8 mouse cellular contexts compared by ENCODE assay signal in the genomic region with DNA sequence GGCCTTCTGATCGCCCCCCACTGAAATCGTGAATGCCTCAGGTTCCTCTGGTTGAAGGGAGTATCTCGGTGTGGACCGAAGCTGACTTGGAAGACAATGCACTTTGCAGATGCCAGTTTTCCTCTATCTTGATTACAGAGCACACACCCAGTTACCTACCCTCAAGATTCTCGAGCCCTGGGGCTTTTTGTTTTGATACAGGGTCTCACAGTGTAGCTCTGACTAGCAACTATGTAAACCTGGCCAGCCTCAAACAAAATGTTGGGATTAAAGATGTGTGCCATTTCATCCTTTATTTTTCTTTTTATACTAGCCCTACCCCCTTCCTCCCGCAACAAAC. TPM values are rescaled to one million over a fixed set of nuclear protein-coding genes. Genes with fewer than 3 reads are reported as not detected.
DNase-seq lines count a peak whose midpoint lies in the region; ATAC-seq and TF ChIP-seq lines count a peak whose summit lies in the region.

No protein-coding gene starts in this region.

- no peak for ATAC-seq in embryonic facial prominence, embryonic 15.5 days (ENCODE audit: insufficient number of reproducible peaks, low FRiP score, low TSS enrichment, low read depth)
- ATAC-seq in intestine, postnatal 0 days = peak; percentile 13
- no peak; the same call in 1 of the 2 replicates for ATAC-seq in neural tube, embryonic 14.5 days (ENCODE audit: low read depth)

- no peak for DNase-seq in lung, adult 2 months
- DNase-seq in lung, postnatal 10 days = no peak
- DNase-seq in thymus, postnatal 36 days = no peak
- DNase-seq in ovary, postnatal 10 days (ENCODE audit: low spot score) = no peak
- no peak for DNase-seq in adrenal gland, postnatal 14 days

- H3K27ac ChIP-seq in embryonic facial prominence, embryonic 15.5 days (replicated peaks) = peak overlapping the region; percentile 87
- H3K27ac ChIP-seq in intestine, postnatal 0 days (ENCODE audit: low read depth, low read length) = no peak overlapping the region
- H3K27ac ChIP-seq in neural tube, embryonic 14.5 days (ENCODE audit: low read depth, low read length) = peak overlapping the region; percentile 60

- 17% methylated on average over 6 of the region's 6 CpGs for WGBS in lung, adult 2 months
- WGBS in embryonic facial prominence, embryonic 15.5 days = 15% methylated on average over 6 of the region's 6 CpGs
- WGBS in intestine, postnatal 0 days = 12% methylated on average over 6 of the region's 6 CpGs
- 15% methylated on average over 6 of the region's 6 CpGs for WGBS in neural tube, embryonic 14.5 days

- H3K27me3 ChIP-seq in embryonic facial prominence, embryonic 15.5 days = no peaks in the 10 kb centered on the region
- no peaks in the 10 kb centered on the region for H3K27me3 ChIP-seq in intestine, postnatal 0 days (replicated peaks; ENCODE audit: control insufficient read depth, insufficient read depth, low read length)
- H3K27me3 ChIP-seq in neural tube, embryonic 14.5 days (ENCODE audit: control insufficient read depth, insufficient read depth, low read length) = no peaks in the 10 kb centered on the region

- TF ChIP-seq POLR2A in lung, adult 2 months (IDR thresholded peaks at IDR 0.05; ENCODE audit: borderline replicate concordance, extremely low read depth, low read depth, low read length) = no peak

- H3K4me1 ChIP-seq in lung, adult 2 months (ENCODE audit: control insufficient read depth, insufficient read depth, low read length) = peaks cover 2% of the 10 kb centered on the region
- H3K4me1 ChIP-seq in embryonic facial prominence, embryonic 15.5 days = peaks cover 23% of the 10 kb centered on the region
- peaks cover 6% of the 10 kb centered on the region; the same call in 1 of the 2 replicates for H3K4me1 ChIP-seq in intestine, postnatal 0 days (replicated peaks; ENCODE audit: control insufficient read depth, insufficient read depth, low read length)
- H3K4me1 ChIP-seq in neural tube, embryonic 14.5 days (ENCODE audit: control insufficient read depth, insufficient read depth, low read length) = peaks cover 21% of the 10 kb centered on the region

- peak overlapping the region; percentile 77; the same call in 1 of the 2 replicates for H3K9ac ChIP-seq in embryonic facial prominence, embryonic 15.5 days
- H3K9ac ChIP-seq in intestine, postnatal 0 days (ENCODE audit: low read depth, low read length) = peak overlapping the region; percentile 66; the same call in 1 of the 2 replicates
- H3K9ac ChIP-seq in neural tube, embryonic 14.5 days (replicated peaks; ENCODE audit: low read depth, low read length) = peak overlapping the region; percentile 60

- H3K36me3 ChIP-seq in embryonic facial prominence, embryonic 15.5 days = 0 out of 2 replicates have a peak, but pooled peaks cover 2% of the 10 kb centered on the region
- no peaks in the 10 kb centered on the region for H3K36me3 ChIP-seq in intestine, postnatal 0 days (ENCODE audit: control insufficient read depth, insufficient read depth)
- peaks cover 3% of the 10 kb centered on the region; the same call in 1 of the 2 replicates for H3K36me3 ChIP-seq in neural tube, embryonic 14.5 days (ENCODE audit: control insufficient read depth, insufficient read depth, low read length)

- peak overlapping the region; percentile 60 for H3K4me3 ChIP-seq in lung, adult 2 months (replicated peaks; ENCODE audit: extremely low read depth, low read depth, low read length)
- peak overlapping the region; percentile 85 for H3K4me3 ChIP-seq in embryonic facial prominence, embryonic 15.5 days (replicated peaks)
- peak overlapping the region; percentile 86 for H3K4me3 ChIP-seq in intestine, postnatal 0 days (ENCODE audit: low read depth, low read length)
- peak overlapping the region; percentile 60 for H3K4me3 ChIP-seq in neural tube, embryonic 14.5 days (ENCODE audit: low read depth, low read length)

- no peak for TF ChIP-seq CTCF in lung, adult 2 months (IDR thresholded peaks at IDR 0.05; ENCODE audit: insufficient read depth, low read length)
- TF ChIP-seq CTCF in intestine, postnatal 0 days (IDR thresholded peaks at IDR 0.05; ENCODE audit: low read depth) = no peak

- no peaks in the 10 kb centered on the region for H3K9me3 ChIP-seq in embryonic facial prominence, embryonic 15.5 days (replicated peaks)
- H3K9me3 ChIP-seq in intestine, postnatal 0 days (ENCODE audit: control insufficient read depth) = no peaks in the 10 kb centered on the region
- H3K9me3 ChIP-seq in neural tube, embryonic 14.5 days (ENCODE audit: control insufficient read depth, low read length) = no peaks in the 10 kb centered on the region

- H3K4me2 ChIP-seq in embryonic facial prominence, embryonic 15.5 days (replicated peaks) = peak overlapping the region; percentile 74
- H3K4me2 ChIP-seq in intestine, postnatal 0 days (replicated peaks; ENCODE audit: low read depth) = peak overlapping the region; percentile 81
- H3K4me2 ChIP-seq in neural tube, embryonic 14.5 days (ENCODE audit: low read depth, low read length) = peak overlapping the region; percentile 97

RNA-seq across cellular contexts. Expression of a gene that starts 0.3 kb away (rescaled TPM):
- polyA plus RNA-seq in lung, adult 2 months (2012; rRNA removed) = 29.4 and 48.0 TPM in 2 replicates
- polyA plus RNA-seq in embryonic facial prominence, embryonic 15.5 days (2015; fragmentation: Nextera tagmentation; extraction: Ambion mirVana) = 117 and 120 TPM in 2 replicates
- polyA plus RNA-seq in intestine, postnatal 0 days (2015; fragmentation: Nextera tagmentation; extraction: Ambion mirVana) = 99.5 and 106 TPM in 2 replicates
- polyA plus RNA-seq in neural tube, embryonic 14.5 days (2014; fragmentation: Nextera tagmentation; extraction: Ambion mirVana) = 223 and 244 TPM in 2 replicates
- 144 and 167 TPM in 2 replicates for total RNA-seq in adrenal gland, postnatal 14 days (2021)

RNA-seq across cellular contexts. Expression of a gene that starts 30.0 kb away (rescaled TPM):
- polyA plus RNA-seq in lung, adult 2 months (2012; rRNA removed) = 22.7 and 26.7 TPM in 2 replicates
- 20.1 and 20.7 TPM in 2 replicates for polyA plus RNA-seq in embryonic facial prominence, embryonic 15.5 days (2015; fragmentation: Nextera tagmentation; extraction: Ambion mirVana)
- polyA plus RNA-seq in intestine, postnatal 0 days (2015; fragmentation: Nextera tagmentation; extraction: Ambion mirVana) = 0.50 and 1.4 TPM in 2 replicates
- 50.4 and 56.7 TPM in 2 replicates for polyA plus RNA-seq in neural tube, embryonic 14.5 days (2014; fragmentation: Nextera tagmentation; extraction: Ambion mirVana)
- total RNA-seq in adrenal gland, postnatal 14 days (2021) = 8.7 and 11.0 TPM in 2 replicates
